Mouse (Mus musculus): Measurements from ENCODE around the gene Cmtm4.
"Not testable (repeated sequence)": the region's sequence is repeated elsewhere in the genome, so short reads cannot be mapped to it uniquely, and the experiment has no call there.

Gene Cmtm4

DNA sequence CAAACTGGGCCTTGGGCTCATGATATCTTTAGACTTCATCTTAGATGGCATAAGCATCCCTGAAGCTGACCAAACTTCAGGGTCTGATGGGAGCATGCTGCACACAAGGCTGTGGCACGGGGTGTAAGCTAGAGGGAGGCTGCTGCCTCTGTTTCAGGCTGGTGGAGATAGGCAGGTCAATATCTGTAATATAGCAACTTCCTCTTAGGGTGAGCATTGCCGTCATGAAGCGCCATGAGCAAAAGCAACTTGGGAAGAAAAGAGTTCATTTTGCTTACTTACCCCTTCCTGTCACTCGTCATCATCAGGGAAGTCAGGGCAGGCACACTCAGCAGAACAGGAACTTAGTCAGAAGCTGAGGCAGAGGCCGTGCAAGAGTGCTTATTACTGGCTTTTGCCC is 61.8 kb downstream of the Cmtm4 start:
- no peak for DNase-seq

DNA sequence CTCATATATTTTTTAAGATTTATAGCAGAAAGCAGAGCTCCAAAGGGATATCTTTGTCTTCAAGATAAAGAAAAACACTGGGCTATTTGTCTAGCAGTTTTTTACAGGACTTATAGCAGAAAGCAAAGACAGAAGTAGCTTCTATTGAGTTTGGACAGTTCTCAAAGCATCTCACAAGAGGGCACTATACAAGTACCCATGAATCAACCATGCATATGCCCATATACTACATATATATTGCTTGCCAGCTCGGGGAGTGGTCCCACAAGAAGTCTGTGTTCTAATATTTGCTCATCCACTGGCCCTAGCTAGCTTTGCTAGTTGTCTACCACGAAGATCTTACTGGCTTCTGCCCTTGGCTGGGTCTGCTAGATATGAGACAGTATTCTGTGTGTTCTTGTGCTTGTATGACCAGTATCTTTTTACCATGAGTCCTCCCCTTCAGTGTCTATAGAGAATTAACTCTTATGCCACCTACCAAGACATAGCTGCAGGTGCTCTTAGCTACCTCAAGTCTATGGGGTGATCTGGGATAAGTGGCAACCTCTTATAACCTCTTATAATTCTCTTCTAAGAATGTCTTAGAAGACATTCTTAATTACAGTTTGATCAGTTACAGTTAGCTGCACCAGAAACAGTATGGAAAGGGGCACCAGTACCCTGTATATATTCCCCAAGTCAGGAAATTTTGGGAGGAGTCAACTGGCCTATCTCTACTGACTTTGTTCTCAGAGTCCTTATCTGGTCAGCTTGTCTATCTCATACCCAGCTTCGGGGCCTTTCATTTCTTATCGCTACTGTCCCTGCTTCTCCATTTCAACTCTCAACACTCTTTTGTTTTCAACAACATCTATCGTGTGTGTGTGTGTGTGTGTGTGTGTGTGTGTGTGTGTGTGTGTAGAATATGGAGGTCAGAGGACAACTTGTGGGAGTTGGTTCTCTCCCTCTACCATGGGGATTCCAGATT is 62.7 kb downstream of the Cmtm4 start:
- DNase-seq, result no peak

DNA sequence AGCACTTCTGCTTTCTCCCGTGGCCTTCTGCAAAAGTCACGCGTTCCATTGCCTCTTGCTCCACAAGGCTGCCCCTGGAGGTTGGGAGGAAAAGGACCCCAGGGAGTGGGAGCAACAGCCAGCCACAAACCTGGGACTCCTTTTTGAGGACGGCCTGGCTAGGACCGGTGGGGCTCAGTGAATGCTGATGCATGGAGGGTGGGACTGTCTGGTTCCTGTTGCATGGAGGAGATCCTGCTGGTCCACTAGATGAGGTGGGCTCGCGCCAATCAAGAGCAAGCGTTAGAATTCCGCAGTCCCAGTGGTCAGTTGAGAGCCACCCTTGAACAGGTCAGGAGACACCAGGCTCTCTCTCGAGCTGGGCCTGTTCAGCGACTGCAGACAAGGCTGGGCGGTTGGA is 73.7 kb downstream of the Cmtm4 start, which contains the start of gene Cmtm2b:
Cmtm2b (plus strand) TSS at position 301 of the 400 bp plus-strand sequence.
- not testable (repeated sequence) for DNase-seq

DNA sequence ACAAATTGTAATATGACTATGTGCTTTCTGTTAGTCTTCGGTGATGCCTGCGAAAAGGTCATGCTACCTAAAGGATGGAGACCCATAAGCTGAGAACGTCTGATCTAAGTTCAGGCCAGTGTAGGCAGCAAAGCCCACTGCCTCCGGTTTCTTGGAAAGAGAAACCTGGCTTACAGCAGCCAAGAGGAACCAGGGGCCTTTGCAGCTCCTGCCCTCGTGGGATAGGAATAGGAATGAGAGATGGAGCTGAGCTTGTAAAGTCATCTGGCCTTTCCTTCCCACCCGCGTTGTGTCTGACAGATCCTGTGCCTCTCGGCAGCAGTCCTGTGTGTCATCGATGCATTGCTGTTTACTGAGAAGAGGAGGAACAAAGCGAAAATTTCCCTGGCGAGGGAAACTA is 74.3 kb downstream of the Cmtm4 start, which contains the start of gene Gm11020:
Gm11020 (plus strand) TSS at position 301 of the 400 bp plus-strand sequence.
- not testable (repeated sequence) for DNase-seq

DNA sequence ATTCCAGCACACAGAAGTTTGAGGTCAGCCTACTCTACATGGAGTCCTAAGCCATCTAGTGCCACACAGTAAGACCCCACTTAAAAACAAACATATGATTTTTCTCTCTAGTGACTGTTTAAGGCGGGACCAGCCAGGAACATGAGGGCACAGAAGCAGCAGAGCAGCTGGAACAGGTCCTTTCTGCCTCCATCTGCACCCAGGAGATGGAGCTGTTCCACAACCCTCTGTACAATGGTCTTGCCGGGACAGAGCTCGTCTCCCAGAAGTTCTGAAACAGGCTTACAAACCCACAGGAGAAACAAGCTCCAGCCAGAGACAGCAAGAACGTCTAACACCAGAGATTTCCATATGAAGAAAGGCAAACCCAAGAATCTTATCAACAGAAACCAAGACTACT is 82.3 kb downstream of the Cmtm4 start:
- DNase-seq, result no peak

DNA sequence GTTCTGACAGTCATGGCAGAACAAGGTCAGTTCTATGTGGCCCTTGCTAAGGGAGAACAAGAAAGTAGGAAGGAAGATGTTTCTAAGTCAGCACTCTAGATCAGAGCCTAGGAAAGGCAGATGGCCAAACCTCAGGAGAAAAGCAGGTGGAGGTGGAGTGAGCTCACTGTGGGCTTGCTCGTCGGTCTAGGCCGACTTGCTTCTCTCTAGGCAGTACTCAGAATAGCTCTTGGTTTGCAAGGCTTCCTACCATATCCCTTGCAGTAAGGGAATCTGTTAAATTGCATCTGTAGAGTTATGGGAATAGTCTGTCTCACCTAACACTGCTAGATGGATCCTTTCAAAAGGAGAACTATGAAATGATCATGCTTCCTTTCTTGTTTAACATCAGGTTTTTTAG is 83.6 kb downstream of the Cmtm4 start:
- not testable (repeated sequence) for DNase-seq

DNA sequence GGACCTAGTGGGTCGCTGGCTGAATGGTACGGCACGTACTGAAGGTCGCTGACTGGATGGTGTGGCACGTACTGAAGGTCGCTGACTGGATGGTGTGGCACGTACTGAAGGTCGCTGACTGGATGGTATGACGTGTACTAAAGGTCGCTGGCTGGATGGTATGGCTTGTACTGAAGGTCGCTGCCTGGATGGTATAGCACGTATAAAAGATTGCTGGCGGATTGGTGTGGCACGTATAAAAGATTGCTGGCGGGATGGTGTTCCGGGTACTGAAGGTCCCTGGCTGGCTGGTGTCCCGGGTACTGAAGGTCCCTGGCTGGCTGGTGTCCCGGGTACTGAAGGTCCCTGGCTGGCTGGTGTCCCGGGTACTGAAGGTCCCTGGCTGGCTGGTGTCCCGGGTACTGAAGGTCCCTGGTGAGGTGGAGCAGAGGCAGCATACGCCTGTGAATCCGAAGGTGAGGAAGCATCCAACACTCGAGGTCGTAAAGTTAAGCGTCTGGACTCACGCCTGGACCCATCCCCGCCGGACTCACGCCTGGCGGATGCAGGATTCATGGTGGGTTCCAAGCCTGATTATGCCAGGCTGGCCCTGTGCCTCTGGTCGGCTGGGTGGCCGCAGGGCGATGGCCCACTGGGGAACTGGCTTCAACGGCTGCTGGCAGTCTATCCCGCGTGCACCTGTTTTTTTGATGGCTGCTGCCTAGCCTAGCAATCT is 86.0 kb downstream of the Cmtm4 start, which contains the start of the genes Gm45711 and Cmtm1:
Gm45711 (minus strand) TSS at position 641 of the 715 bp plus-strand sequence.
Cmtm1 (minus strand) TSS at position 705 of the 715 bp plus-strand sequence.
- peak; percentile 23 for DNase-seq

DNA sequence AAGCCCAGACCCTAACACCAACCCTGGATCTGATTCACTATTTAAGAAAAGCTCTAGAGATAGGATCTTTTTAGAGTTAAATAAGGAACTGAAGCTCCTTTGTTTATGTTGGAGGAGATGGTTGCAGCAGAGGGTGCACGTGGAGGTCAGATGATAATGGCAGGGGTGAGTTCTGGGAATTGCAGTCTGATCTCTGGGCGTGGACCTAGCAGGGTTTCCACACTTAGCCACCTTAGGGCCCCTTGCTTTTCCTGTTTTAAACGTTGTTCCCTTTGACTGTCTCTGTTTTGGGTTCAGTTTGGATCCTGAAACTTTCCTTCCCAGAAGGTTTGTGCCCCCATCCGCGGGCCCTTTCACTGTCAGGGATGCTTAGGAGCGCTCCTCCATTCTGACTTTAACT is 87.3 kb downstream of the Cmtm4 start:
- not testable (repeated sequence) for DNase-seq

DNA sequence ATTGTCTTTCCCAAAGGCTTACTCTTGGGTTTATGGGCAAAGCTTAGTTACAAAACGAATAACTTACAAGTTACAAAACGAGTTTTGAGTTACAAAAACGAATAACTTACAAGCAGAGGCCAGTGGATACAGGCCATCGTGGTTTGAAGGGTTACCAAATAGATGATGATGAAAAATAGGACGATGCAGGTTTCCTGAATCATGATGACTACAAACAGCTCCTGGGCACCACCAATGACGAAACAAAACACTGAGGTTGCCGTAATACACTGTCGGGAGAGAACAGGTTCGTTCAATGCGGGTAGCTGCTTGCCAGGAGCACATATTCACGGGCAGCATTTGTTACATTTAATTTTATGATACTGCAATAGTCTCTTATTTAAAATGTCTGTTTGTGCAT is 90.6 kb downstream of the Cmtm4 start:
- DNase-seq, result no peak

DNA sequence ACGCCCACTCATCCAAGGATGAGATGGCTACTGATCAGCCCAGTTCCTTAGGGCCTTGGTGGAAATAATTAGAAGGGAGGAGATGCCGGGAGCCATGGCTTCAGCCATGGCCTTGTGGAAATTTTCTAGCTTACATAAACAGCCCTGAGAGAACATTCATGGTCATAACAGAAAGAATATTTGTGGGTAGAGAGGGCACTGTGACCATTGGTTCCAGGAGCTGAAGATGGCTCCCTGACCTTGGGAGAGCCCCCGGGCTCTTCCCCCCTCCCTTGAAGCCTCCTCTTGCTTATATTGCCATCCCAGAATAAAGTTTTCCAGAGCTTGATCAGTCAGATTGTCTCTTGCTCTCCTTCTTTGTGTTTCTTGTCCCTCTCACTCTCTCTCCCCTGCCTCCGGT is 93.1 kb downstream of the Cmtm4 start:
- DNase-seq, result not testable (repeated sequence)

DNA sequence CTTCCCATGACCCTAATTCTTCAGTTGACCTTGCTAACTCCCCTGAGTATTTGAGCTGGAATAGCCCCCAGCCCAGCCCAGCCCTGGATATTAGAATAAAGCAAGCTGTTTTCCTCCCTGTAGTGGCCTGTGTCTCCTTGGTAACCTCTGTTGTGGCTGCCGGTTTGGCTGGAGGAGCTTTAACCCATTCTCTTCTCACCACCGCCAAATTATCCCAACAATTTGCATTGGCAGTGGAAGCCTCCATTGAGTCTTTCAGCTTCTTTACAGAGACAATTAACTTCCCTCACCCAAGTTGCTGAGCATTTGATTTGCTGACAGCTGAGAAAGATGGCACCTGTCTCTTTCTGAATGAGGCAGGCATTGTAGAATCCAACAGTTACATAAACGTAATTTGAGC is 94.0 kb downstream of the Cmtm4 start:
- not testable (repeated sequence) for DNase-seq
